ENCODE assay signal across 8 mouse cellular contexts in the genomic region with DNA sequence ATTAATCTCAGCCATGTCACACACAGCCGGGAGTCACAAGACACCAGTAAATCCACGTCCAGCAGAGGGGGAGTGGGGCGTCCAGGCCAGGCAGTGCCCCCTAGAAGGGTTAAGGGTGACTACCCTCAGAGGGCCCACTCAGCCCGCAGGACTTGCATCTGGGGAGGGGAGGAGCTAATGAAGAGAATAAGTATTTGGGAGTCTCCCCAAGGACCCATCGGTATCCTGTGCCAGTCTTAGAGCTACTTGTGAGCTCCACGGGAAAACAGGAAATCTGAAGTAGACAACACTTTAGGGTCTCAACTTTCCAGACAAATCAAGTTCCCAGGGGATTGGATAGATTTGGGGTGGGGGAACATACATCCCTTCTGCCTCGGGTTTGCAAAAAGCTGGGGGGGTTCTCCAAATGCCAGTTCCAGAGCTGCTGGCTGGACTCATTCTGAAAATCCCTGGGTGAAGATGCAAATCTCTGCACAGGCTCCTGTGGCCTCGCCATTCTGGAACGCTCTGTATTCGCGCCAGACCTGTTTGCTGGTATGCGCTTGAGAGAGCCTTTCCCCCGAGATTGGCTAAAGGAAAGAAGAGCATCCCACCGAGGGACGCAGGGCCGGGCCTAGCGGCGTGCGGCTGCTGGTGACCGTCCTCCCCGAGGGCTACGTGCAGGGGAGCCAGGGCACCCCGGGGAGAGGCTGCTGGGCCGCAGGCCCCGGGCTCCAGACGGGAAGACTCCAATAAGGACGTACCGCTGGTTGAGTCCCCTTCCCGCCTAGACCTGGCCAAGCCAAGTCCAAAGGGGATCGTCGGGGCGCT. TPM values are rescaled to one million over a fixed set of nuclear protein-coding genes. Genes with fewer than 3 reads are reported as not detected.
DNase-seq lines count a peak whose midpoint lies in the region; ATAC-seq and TF ChIP-seq lines count a peak whose summit lies in the region.

No protein-coding gene starts in this region.

- ATAC-seq in kidney, postnatal 0 days (replicated peaks; ENCODE audit: low FRiP score, low read depth), result no peak
- peak; percentile 13; the same call in 1 of the 2 replicates for ATAC-seq in granulocyte monocyte progenitor cell, adult 5-6 weeks (replicated peaks; ENCODE audit: poor library complexity, severe bottlenecking)
- peak; percentile 4 for ATAC-seq in megakaryocyte progenitor cell, adult 5-6 weeks (replicated peaks; ENCODE audit: poor library complexity)

- H3K9ac ChIP-seq in kidney, postnatal 0 days (ENCODE audit: low read depth, low read length), result peak overlapping the region; percentile 81

- H3K4me3 ChIP-seq in kidney, postnatal 0 days (replicated peaks; ENCODE audit: low read depth, low read length), result peak overlapping the region; percentile 62

- no peaks in the 10 kb centered on the region for H3K9me3 ChIP-seq in kidney, postnatal 0 days (replicated peaks; ENCODE audit: low read length)

- peaks cover 17% of the 10 kb centered on the region for H3K4me1 ChIP-seq in kidney, postnatal 0 days (replicated peaks; ENCODE audit: insufficient read depth, low read length)

- H3K27me3 ChIP-seq in kidney, postnatal 0 days (ENCODE audit: insufficient read depth, low read length), result no peaks in the 10 kb centered on the region

- H3K36me3 ChIP-seq in kidney, postnatal 0 days (ENCODE audit: insufficient read depth, low read length), result 0 out of 2 replicates have a peak, but pooled peaks cover 4% of the 10 kb centered on the region

- H3K27ac ChIP-seq in kidney, postnatal 0 days, result peak overlapping the region; percentile 92

- H3K4me2 ChIP-seq in kidney, postnatal 0 days (ENCODE audit: low read length), result peak overlapping the region; percentile 83

- DNase-seq in kidney, postnatal 0 days (ENCODE audit: low spot score), result no peak
- DNase-seq in kidney, adult 18-20 months, result no peak
- DNase-seq in brain, adult 2 months (ENCODE audit: low read depth, low spot score), result peak; percentile 27
- DNase-seq in adrenal gland, postnatal 10 days, result no peak
- DNase-seq in frontal cortex, postnatal 10 days (ENCODE audit: low spot score in 2 of 2), result no peak
- no peak for DNase-seq in layer of hippocampus, postnatal 10 days (ENCODE audit: low spot score in 2 of 2)

- no peak for TF ChIP-seq CTCF in kidney, postnatal 0 days (IDR thresholded peaks at IDR 0.05; ENCODE audit: low read depth)

- WGBS in kidney, postnatal 0 days, result under 1% methylated on average over 32 of the region's 32 CpGs

RNA-seq across cellular contexts. Expression of gene Crocc, which starts 0.5 kb away (rescaled TPM):
- 5.9 and 7.8 TPM in 2 replicates for polyA plus RNA-seq in kidney, postnatal 0 days (2015; fragmentation: Nextera tagmentation; extraction: Ambion mirVana)
- 6.4 and 8.0 TPM in 2 replicates for total RNA-seq in granulocyte monocyte progenitor cell, adult 5-6 weeks (2014; fragmentation: Nextera tagmentation)
- total RNA-seq in granulocyte monocyte progenitor cell, adult 5-6 weeks (2017), result 6.5 and 7.0 TPM in 2 replicates
- 1.1 and 3.3 TPM in 2 replicates for total RNA-seq in megakaryocyte progenitor cell, adult 5-6 weeks (2015)
- 5.8 and 6.0 TPM in 2 replicates for total RNA-seq in megakaryocyte progenitor cell, adult 5-6 weeks (2017)
- total RNA-seq in adrenal gland, postnatal 10 days (2021), result 10 to 100 TPM in 1 of 2 experiments, 1 to 10 TPM in 1; 6.7 to 13.2 TPM
- total RNA-seq in layer of hippocampus, postnatal 10 days (2021), result 10 to 100 TPM; 32.2 to 42.8 TPM

RNA-seq across cellular contexts. Expression of gene Necap2, which starts 18.3 kb away (rescaled TPM):
- 87.6 and 93.1 TPM in 2 replicates for polyA plus RNA-seq in kidney, postnatal 0 days (2015; fragmentation: Nextera tagmentation; extraction: Ambion mirVana)
- total RNA-seq in granulocyte monocyte progenitor cell, adult 5-6 weeks (2014; fragmentation: Nextera tagmentation), result 30.6 and 52.4 TPM in 2 replicates
- 45.5 and 54.2 TPM in 2 replicates for total RNA-seq in granulocyte monocyte progenitor cell, adult 5-6 weeks (2017)
- 33.5 and 37.1 TPM in 2 replicates for total RNA-seq in megakaryocyte progenitor cell, adult 5-6 weeks (2015)
- 50.4 and 64.3 TPM in 2 replicates for total RNA-seq in megakaryocyte progenitor cell, adult 5-6 weeks (2017)
- total RNA-seq in adrenal gland, postnatal 10 days (2021), result 10 to 100 TPM; 54.5 to 57.1 TPM
- total RNA-seq in layer of hippocampus, postnatal 10 days (2021), result 10 to 100 TPM; 43.7 to 48.4 TPM

RNA-seq across cellular contexts. Expression of gene Spata21, which starts 28.3 kb away (rescaled TPM):
- 0.54 and 0.55 TPM in 2 replicates for polyA plus RNA-seq in kidney, postnatal 0 days (2015; fragmentation: Nextera tagmentation; extraction: Ambion mirVana)
- not detected in 2 replicates for total RNA-seq in granulocyte monocyte progenitor cell, adult 5-6 weeks (2014; fragmentation: Nextera tagmentation)
- not detected in 2 replicates for total RNA-seq in granulocyte monocyte progenitor cell, adult 5-6 weeks (2017)
- not detected in 2 replicates for total RNA-seq in megakaryocyte progenitor cell, adult 5-6 weeks (2015)
- total RNA-seq in megakaryocyte progenitor cell, adult 5-6 weeks (2017), result not detected in 2 replicates
- total RNA-seq in adrenal gland, postnatal 10 days (2021), result not detected
- total RNA-seq in layer of hippocampus, postnatal 10 days (2021), result under 1 TPM; 0.27 to 0.53 TPM

RNA-seq across cellular contexts. Expression of gene Mfap2, which starts 49.6 kb away (rescaled TPM):
- polyA plus RNA-seq in kidney, postnatal 0 days (2015; fragmentation: Nextera tagmentation; extraction: Ambion mirVana), result 330 and 339 TPM in 2 replicates
- not detected in 2 replicates for total RNA-seq in granulocyte monocyte progenitor cell, adult 5-6 weeks (2014; fragmentation: Nextera tagmentation)
- not detected in 2 replicates for total RNA-seq in granulocyte monocyte progenitor cell, adult 5-6 weeks (2017)
- total RNA-seq in megakaryocyte progenitor cell, adult 5-6 weeks (2015), result not detected in 2 replicates
- not detected in 2 replicates for total RNA-seq in megakaryocyte progenitor cell, adult 5-6 weeks (2017)
- 10 to 100 TPM; 46.9 to 50.7 TPM for total RNA-seq in adrenal gland, postnatal 10 days (2021)
- total RNA-seq in layer of hippocampus, postnatal 10 days (2021), result 10 to 100 TPM; 20.9 TPM
